Mouse (Mus musculus): ENCODE data around the gene Gsdme.

DNA sequence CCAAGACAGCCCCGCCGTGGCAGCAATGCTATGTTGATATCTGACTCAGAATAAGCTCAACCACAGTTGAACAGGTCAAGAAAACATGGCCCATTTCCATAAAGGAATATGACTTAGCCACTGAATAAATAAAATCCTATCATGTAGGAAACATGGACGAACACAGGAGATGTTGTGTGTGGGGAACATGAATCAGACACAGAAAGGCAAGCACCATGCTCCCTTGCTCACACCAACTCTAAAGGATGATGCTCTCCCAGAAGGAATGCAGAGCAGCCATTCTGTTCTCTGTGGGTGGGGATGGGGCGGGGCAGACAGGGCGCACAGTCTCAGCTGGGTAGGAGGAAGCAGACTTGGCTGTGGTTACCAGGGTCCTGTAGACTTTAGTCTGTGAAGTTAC is 38.4 kb downstream of the Gsdme start:
- TF ChIP-seq EP300 (IDR thresholded peaks at IDR 0.05; ENCODE audit: insufficient read depth, low read depth, low read length) (no peak), POLR2A (IDR thresholded peaks at IDR 0.05; ENCODE audit: insufficient read depth, low read length) (no peak)

Measured in ES-Bruce4 (cell line).